Mouse (Mus musculus) forebrain, embryonic 14.5 days (tissue): Measurements from ENCODE around the gene Rfx2. TPM values are rescaled to one million over a fixed set of nuclear protein-coding genes. Genes with fewer than 3 reads are reported as not detected.

Experiments
- ATAC-seq: fragments of 200-750 bp; cut with Nextera tagmentation; 2 replicates; pipeline ENCODE4 v1.8.0; 2017; ENCODE audit warnings: mild to moderate bottlenecking, moderate library complexity
- DNase-seq: peaks from one replicate; pipeline ENCODE4 v3.0.0-alpha.2; 2015; ENCODE audit warnings: low spot score
- H3K27ac ChIP-seq: fragments of 300-500 bp; sonication (generic); 2 replicates; pipeline ENCODE4 v1.5.1; 2014; ENCODE audit warnings: low read depth, mild to moderate bottlenecking, control low read depth, low read length, moderate library complexity
- H3K27me3 ChIP-seq: fragments of 300-500 bp; sonication (generic); replicated peaks from 2 replicates; pipeline ENCODE4 v1.6.1; 2014; ENCODE audit warnings: low read length, control low read depth, mixed read lengths; ENCODE audit not compliant: control insufficient read depth, insufficient read depth
- H3K36me3 ChIP-seq: fragments of 300-500 bp; sonication (generic); 2 replicates; pipeline ENCODE4 v1.6.1; 2014; ENCODE audit warnings: low read length, control low read depth; ENCODE audit not compliant: control insufficient read depth, insufficient read depth
- H3K4me1 ChIP-seq: fragments of 300-500 bp; sonication (generic); 2 replicates; pipeline ENCODE4 v1.6.1; 2014; ENCODE audit warnings: antibody characterized with exemption, low read length, control low read depth; ENCODE audit not compliant: control insufficient read depth, insufficient read depth
- H3K4me2 ChIP-seq: fragments of 300-500 bp; sonication (generic); 2 replicates; pipeline ENCODE4 v1.6.1; 2014; ENCODE audit warnings: mild to moderate bottlenecking, control low read depth, low read length
- H3K4me3 ChIP-seq: fragments of 300-500 bp; sonication (generic); 2 replicates; pipeline ENCODE4 v1.5.1; 2014; ENCODE audit warnings: low read depth, low read length, control low read depth
- H3K9ac ChIP-seq: fragments of 300-500 bp; sonication (generic); 2 replicates; pipeline ENCODE4 v1.6.1; 2014; ENCODE audit warnings: mild to moderate bottlenecking, low read length, control low read depth, moderate library complexity
- H3K9me3 ChIP-seq: fragments of 300-500 bp; sonication (generic); replicated peaks from 2 replicates; pipeline ENCODE4 v1.6.1; 2016; ENCODE audit warnings: low read length, control low read depth, mixed read lengths; ENCODE audit not compliant: control insufficient read depth
- WGBS: fragments of 180-500 bp; shearing (Covaris S2); extraction: QIAGEN DNeasy Blood & Tissue Kit; methylation state at CpG from one replicate; pipeline ENCODE4 v1.1.7; 2014; 5-methylcytosine and 5-hydroxymethylcytosine counted together
- polyA plus RNA-seq: library from polyadenylated mRNA; unstranded; fragments of >200 nt; fragmentation: Nextera tagmentation; extraction: Ambion mirVana; gene quantifications from 2 replicates; pipeline ENCODE4 v1.2.1, GENCODE M21; 2014

The Rfx2 gene
- polyA plus RNA-seq, 1 experiment from 2014 or later: 2.2 TPM

GRCm38 (mm10) chr17:56829171-56829570, 1.6 kb downstream of the Rfx2 start:
- DNase-seq (no peak), ATAC-seq (no peak)
- Histone ChIP-seq H3K4me2 (peak overlapping the region; percentile 82), H3K36me3 (no peaks in the 10 kb centered on the region), H3K9ac (peak overlapping the region; percentile 59; the same call in 1 of the 2 replicates), H3K9me3 (no peaks in the 10 kb centered on the region), H3K27ac (no peak overlapping the region), H3K4me3 (peak overlapping the region; percentile 60), H3K27me3 (no peaks in the 10 kb centered on the region), H3K4me1 (peaks cover 11% of the 10 kb centered on the region)
- 28% methylated on average over 11 of the region's 11 CpGs for WGBS

- no peak overlapping the region for H3K27ac ChIP-seq
- peak; percentile 46 for DNase-seq
- no peaks in the 10 kb centered on the region for H3K9me3 ChIP-seq
- ATAC-seq: no peak
- H3K4me2 ChIP-seq: no peak overlapping the region
- no peaks in the 10 kb centered on the region for H3K27me3 ChIP-seq
- no peak overlapping the region for H3K4me3 ChIP-seq
- WGBS: 91% methylated on average over 2 of the region's 2 CpGs
- no peak overlapping the region for H3K9ac ChIP-seq
- H3K36me3 ChIP-seq: no peaks in the 10 kb centered on the region
- peaks cover 11% of the 10 kb centered on the region for H3K4me1 ChIP-seq
Measured at GRCm38 (mm10) chr17:56826718-56827117, 4.1 kb downstream of the Rfx2 start.

- H3K4me3 ChIP-seq: no peak overlapping the region
- WGBS: 68% methylated on average over 2 of the region's 2 CpGs
- DNase-seq: no peak
- H3K27ac ChIP-seq: no peak overlapping the region
- H3K9ac ChIP-seq: no peak overlapping the region
- ATAC-seq: no peak
- H3K4me1 ChIP-seq: no peaks in the 10 kb centered on the region
- H3K36me3 ChIP-seq: no peaks in the 10 kb centered on the region
- H3K9me3 ChIP-seq: no peaks in the 10 kb centered on the region
- no peak overlapping the region for H3K4me2 ChIP-seq
- no peaks in the 10 kb centered on the region for H3K27me3 ChIP-seq
Measured at GRCm38 (mm10) chr17:56823352-56823751, 7.5 kb downstream of the Rfx2 start.

- Histone ChIP-seq H3K9ac (no peak overlapping the region), H3K4me2 (no peak overlapping the region), H3K27ac (no peak overlapping the region), H3K36me3 (no peaks in the 10 kb centered on the region), H3K4me1 (no peaks in the 10 kb centered on the region), H3K9me3 (no peaks in the 10 kb centered on the region), H3K4me3 (no peak overlapping the region), H3K27me3 (no peaks in the 10 kb centered on the region)
- 89% methylated on average over 2 of the region's 2 CpGs for WGBS
- DNase-seq: no peak
- ATAC-seq: no peak
Measured at GRCm38 (mm10) chr17:56822380-56822779, 8.4 kb downstream of the Rfx2 start.

GRCm38 (mm10) chr17:56819694-56820111, 11.1 kb downstream of the Rfx2 start:
- Histone ChIP-seq H3K4me3 (no peak overlapping the region), H3K27me3 (no peaks in the 10 kb centered on the region), H3K4me1 (peaks cover 6% of the 10 kb centered on the region), H3K9ac (no peak overlapping the region), H3K9me3 (no peaks in the 10 kb centered on the region), H3K27ac (no peak overlapping the region), H3K36me3 (no peaks in the 10 kb centered on the region), H3K4me2 (no peak overlapping the region)
- WGBS: 79% methylated on average over 8 of the region's 8 CpGs
- no peak for DNase-seq
- peak; percentile 31; the same call in 1 of the 2 replicates for ATAC-seq

- WGBS: 53% methylated on average over 6 of the region's 6 CpGs
- Histone ChIP-seq H3K27me3 (no peaks in the 10 kb centered on the region), H3K4me3 (no peak overlapping the region), H3K4me2 (no peak overlapping the region), H3K36me3 (no peaks in the 10 kb centered on the region), H3K9ac (no peak overlapping the region), H3K4me1 (peaks cover 10% of the 10 kb centered on the region), H3K27ac (no peak overlapping the region), H3K9me3 (no peaks in the 10 kb centered on the region)
- no peak for ATAC-seq
- DNase-seq: peak; percentile 13
Measured at GRCm38 (mm10) chr17:56819032-56819545, 11.7 kb downstream of the Rfx2 start.

- Histone ChIP-seq H3K27me3 (no peaks in the 10 kb centered on the region), H3K36me3 (no peaks in the 10 kb centered on the region), H3K9me3 (no peaks in the 10 kb centered on the region), H3K4me1 (peaks cover 18% of the 10 kb centered on the region), H3K4me3 (no peak overlapping the region), H3K4me2 (no peak overlapping the region), H3K27ac (peak overlapping the region; percentile 36; the same call in 1 of the 2 replicates), H3K9ac (no peak overlapping the region)
- DNase-seq (peak; percentile 40), ATAC-seq (peak; percentile 25; the same call in 1 of the 2 replicates)
- 25% methylated on average over 11 of the region's 11 CpGs for WGBS
Measured at GRCm38 (mm10) chr17:56818067-56818636, 12.7 kb downstream of the Rfx2 start.

- Histone ChIP-seq H3K4me3 (no peak overlapping the region), H3K9ac (no peak overlapping the region), H3K4me1 (peaks cover 30% of the 10 kb centered on the region), H3K27me3 (no peaks in the 10 kb centered on the region), H3K4me2 (peak overlapping the region; percentile 36; the same call in 1 of the 2 replicates), H3K27ac (peak overlapping the region; percentile 84), H3K9me3 (no peaks in the 10 kb centered on the region), H3K36me3 (no peaks in the 10 kb centered on the region)
- WGBS: 43% methylated on average over 3 of the region's 3 CpGs
- ATAC-seq (peak; percentile 1; the same call in 1 of the 2 replicates), DNase-seq (no peak)
Measured at GRCm38 (mm10) chr17:56815057-56815345, 15.8 kb downstream of the Rfx2 start.

GRCm38 (mm10) chr17:56814316-56815056, 16.3 kb downstream of the Rfx2 start:
- Histone ChIP-seq H3K27ac (peak overlapping the region; percentile 84), H3K4me1 (peaks cover 35% of the 10 kb centered on the region), H3K4me3 (no peak overlapping the region), H3K36me3 (no peaks in the 10 kb centered on the region), H3K9ac (peak overlapping the region; percentile 29; the same call in 1 of the 2 replicates), H3K9me3 (no peaks in the 10 kb centered on the region), H3K4me2 (peak overlapping the region; percentile 36), H3K27me3 (no peaks in the 10 kb centered on the region)
- DNase-seq: peak; percentile 96
- WGBS: 8% methylated on average over 24 of the region's 24 CpGs
- ATAC-seq: peak; percentile 80
